Mouse (Mus musculus): ENCODE measurements around the gene Il31ra. TPM values are rescaled to one million over a fixed set of nuclear protein-coding genes. Genes with fewer than 3 reads are reported as not detected.

Gene Il31ra
- polyA plus RNA-seq, 1 experiment from 2014 or later: 0.09 TPM

DNA sequence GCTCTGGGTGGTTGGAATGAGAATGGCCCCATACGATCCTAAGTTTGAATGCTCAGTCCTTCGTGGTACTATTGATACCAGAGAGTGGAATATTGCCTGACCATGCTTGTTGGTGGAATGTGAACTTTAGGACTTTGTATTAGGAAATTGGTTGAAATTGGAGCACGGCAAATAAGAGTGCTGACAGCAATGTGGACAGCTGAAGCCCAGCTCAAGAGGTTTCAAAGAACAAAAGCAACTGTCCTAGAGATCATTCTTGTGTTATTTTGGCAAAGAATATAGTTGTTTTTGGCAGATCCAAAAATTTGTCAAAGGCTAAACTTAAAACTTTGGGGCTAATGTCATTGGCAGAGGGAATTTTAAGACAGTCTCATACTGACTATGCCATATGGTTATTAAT lies 14.4 kb upstream of the Il31ra start:
- Histone ChIP-seq H3K9ac (ENCODE audit: low read length) (no peak overlapping the region), H3K4me3 (ENCODE audit: low read depth, low read length) (no peak overlapping the region), H3K9me3 (ENCODE audit: control insufficient read depth, low read length) (no peaks in the 10 kb centered on the region), H3K4me1 (replicated peaks; ENCODE audit: control insufficient read depth, insufficient read depth, low read length) (no peaks in the 10 kb centered on the region), H3K36me3 (ENCODE audit: control insufficient read depth, insufficient read depth, low read length) (no peaks in the 10 kb centered on the region), H3K27ac (ENCODE audit: low read depth) (no peak overlapping the region), H3K27me3 (replicated peaks; ENCODE audit: control insufficient read depth, insufficient read depth, low read length) (no peaks in the 10 kb centered on the region), H3K4me2 (ENCODE audit: low read length) (no peak overlapping the region)
- 93% methylated on average over 3 of the region's 3 CpGs for WGBS
- no peak for DNase-seq (ENCODE audit: low spot score)
- no peak for ATAC-seq (replicated peaks; ENCODE audit: low FRiP score, low TSS enrichment, low read depth)

DNA sequence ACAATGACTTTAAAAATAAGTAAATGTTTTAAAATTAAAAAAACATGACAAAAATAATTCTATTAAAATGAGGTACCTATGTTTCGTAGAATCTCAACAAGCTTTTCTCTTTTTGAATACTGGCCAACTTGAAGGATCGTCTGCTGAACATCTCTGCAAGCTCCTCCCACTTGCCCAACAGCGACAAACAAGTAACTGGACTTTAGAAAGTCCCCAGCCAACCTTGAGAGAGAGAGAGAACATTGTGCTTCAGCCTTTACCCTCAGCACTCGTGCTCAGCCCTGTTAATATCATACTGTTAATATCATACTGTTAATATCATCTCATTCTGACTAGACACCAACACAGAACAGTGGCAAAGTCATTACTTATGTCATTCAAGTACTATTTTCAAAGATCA lies 10.3 kb upstream of the Il31ra start:
- H3K27ac ChIP-seq (ENCODE audit: low read depth): no peak overlapping the region
- H3K9me3 ChIP-seq (ENCODE audit: control insufficient read depth, low read length): no peaks in the 10 kb centered on the region
- DNase-seq (ENCODE audit: low spot score) (no peak), ATAC-seq (replicated peaks; ENCODE audit: low FRiP score, low TSS enrichment, low read depth) (no peak)
- no peaks in the 10 kb centered on the region for H3K36me3 ChIP-seq (ENCODE audit: control insufficient read depth, insufficient read depth, low read length)
- no peaks in the 10 kb centered on the region for H3K27me3 ChIP-seq (replicated peaks; ENCODE audit: control insufficient read depth, insufficient read depth, low read length)
- no peak overlapping the region for H3K4me2 ChIP-seq (ENCODE audit: low read length)
- H3K4me3 ChIP-seq (ENCODE audit: low read depth, low read length): no peak overlapping the region
- 61% methylated on average over 4 of the region's 4 CpGs for WGBS
- H3K9ac ChIP-seq (ENCODE audit: low read length): no peak overlapping the region
- H3K4me1 ChIP-seq (replicated peaks; ENCODE audit: control insufficient read depth, insufficient read depth, low read length): no peaks in the 10 kb centered on the region

DNA sequence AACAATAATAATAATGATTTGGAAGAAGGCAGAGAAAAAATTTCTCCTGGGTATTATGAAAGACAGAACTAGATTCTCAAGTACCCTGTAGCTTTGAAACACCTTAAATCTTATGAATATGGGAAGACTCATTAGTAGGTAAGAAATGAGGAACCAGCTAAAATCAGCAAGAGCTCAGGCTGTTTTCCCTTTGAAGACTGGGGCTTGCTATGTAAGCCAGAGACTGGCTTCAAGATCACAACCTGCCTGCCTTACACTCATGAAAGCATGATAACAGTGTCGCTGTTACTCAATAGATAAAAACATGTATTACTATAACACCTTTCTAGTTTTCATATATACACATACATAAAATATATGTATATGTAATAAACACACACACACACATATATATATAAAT lies 9.7 kb upstream of the Il31ra start:
- no peaks in the 10 kb centered on the region for H3K4me1 ChIP-seq (replicated peaks; ENCODE audit: control insufficient read depth, insufficient read depth, low read length)
- H3K27ac ChIP-seq (ENCODE audit: low read depth): no peak overlapping the region
- 87% methylated on average over 1 of the region's 1 CpGs for WGBS
- no peak for DNase-seq (ENCODE audit: low spot score)
- H3K9ac ChIP-seq (ENCODE audit: low read length): no peak overlapping the region
- no peaks in the 10 kb centered on the region for H3K27me3 ChIP-seq (replicated peaks; ENCODE audit: control insufficient read depth, insufficient read depth, low read length)
- no peaks in the 10 kb centered on the region for H3K36me3 ChIP-seq (ENCODE audit: control insufficient read depth, insufficient read depth, low read length)
- ATAC-seq (replicated peaks; ENCODE audit: low FRiP score, low TSS enrichment, low read depth): no peak
- H3K4me3 ChIP-seq (ENCODE audit: low read depth, low read length): no peak overlapping the region
- H3K9me3 ChIP-seq (ENCODE audit: control insufficient read depth, low read length): no peaks in the 10 kb centered on the region
- no peak overlapping the region for H3K4me2 ChIP-seq (ENCODE audit: low read length)

DNA sequence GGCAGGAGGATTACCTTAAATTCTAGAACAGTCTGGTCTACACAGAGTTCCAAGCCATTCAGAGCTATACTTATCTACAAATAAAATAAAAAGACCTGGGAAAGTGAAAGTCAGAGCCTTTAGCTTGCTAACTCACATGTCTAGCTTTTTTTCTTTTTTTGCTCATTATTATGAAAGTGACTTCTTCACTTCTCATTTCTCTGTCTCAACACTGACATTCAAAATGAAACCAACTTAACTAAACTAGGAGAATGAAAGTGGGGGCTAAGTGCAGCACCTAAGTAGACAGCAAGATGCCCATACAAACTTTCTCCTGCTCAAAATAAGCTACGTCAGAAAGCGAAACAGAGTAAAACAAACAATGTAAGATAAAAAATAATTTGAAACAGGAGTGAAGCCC lies 8.4 kb upstream of the Il31ra start:
- DNase-seq (ENCODE audit: low spot score) (no peak), ATAC-seq (replicated peaks; ENCODE audit: low FRiP score, low TSS enrichment, low read depth) (no peak)
- Histone ChIP-seq H3K4me2 (ENCODE audit: low read length) (no peak overlapping the region), H3K4me3 (ENCODE audit: low read depth, low read length) (no peak overlapping the region), H3K27me3 (replicated peaks; ENCODE audit: control insufficient read depth, insufficient read depth, low read length) (no peaks in the 10 kb centered on the region), H3K9me3 (ENCODE audit: control insufficient read depth, low read length) (no peaks in the 10 kb centered on the region), H3K9ac (ENCODE audit: low read length) (no peak overlapping the region), H3K27ac (ENCODE audit: low read depth) (no peak overlapping the region), H3K4me1 (replicated peaks; ENCODE audit: control insufficient read depth, insufficient read depth, low read length) (no peaks in the 10 kb centered on the region), H3K36me3 (ENCODE audit: control insufficient read depth, insufficient read depth, low read length) (no peaks in the 10 kb centered on the region)
- WGBS: 87% methylated on average over 2 of the region's 2 CpGs

DNA sequence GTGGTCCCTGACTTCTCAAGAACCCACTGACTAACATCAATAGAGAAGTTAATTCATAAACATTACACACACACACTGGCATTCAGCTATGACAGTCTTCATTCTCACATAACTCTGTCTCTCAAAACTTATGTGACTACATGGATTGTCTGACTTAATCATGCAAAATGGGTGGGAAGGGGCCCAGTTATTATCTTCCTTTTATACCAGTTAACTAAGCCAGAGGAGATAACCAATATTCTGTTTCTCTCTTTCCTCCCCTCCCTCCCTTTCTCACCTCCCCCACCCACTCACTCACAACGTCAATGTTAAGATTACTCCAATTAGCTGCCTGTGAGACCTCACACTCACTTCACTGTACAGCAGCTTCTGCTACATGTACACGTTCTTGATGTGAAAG lies 3.9 kb downstream of the Il31ra start:
- Histone ChIP-seq H3K9ac (ENCODE audit: low read length) (no peak overlapping the region), H3K9me3 (ENCODE audit: control insufficient read depth, low read length) (no peaks in the 10 kb centered on the region), H3K27me3 (replicated peaks; ENCODE audit: control insufficient read depth, insufficient read depth, low read length) (no peaks in the 10 kb centered on the region), H3K27ac (ENCODE audit: low read depth) (no peak overlapping the region), H3K4me2 (ENCODE audit: low read length) (no peak overlapping the region), H3K36me3 (ENCODE audit: control insufficient read depth, insufficient read depth, low read length) (no peaks in the 10 kb centered on the region), H3K4me3 (ENCODE audit: low read depth, low read length) (no peak overlapping the region), H3K4me1 (replicated peaks; ENCODE audit: control insufficient read depth, insufficient read depth, low read length) (no peaks in the 10 kb centered on the region)
- DNase-seq (ENCODE audit: low spot score) (no peak), ATAC-seq (replicated peaks; ENCODE audit: low FRiP score, low TSS enrichment, low read depth) (no peak)
- WGBS: 46% methylated on average over 2 of the region's 2 CpGs

DNA sequence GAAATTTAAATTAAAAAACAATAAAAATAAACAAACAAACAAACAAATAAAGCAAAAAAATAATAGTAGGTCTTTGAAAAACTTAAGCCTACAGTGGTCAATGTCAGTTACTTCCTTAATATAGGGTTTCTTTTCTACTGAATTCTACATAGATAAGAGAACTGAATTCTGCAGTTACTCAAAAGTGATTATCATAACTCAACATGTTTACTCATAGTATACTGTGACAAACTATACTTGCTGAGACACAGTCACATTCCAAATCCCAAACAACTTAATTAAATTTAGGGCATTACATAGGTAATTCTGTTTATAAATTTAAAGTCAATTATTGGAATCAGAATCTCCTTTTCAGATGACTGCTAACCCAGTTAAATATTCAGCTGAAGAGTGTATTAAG lies 4.5 kb downstream of the Il31ra start:
- DNase-seq (ENCODE audit: low spot score) (no peak), ATAC-seq (replicated peaks; ENCODE audit: low FRiP score, low TSS enrichment, low read depth) (no peak)
- H3K9me3 ChIP-seq (ENCODE audit: control insufficient read depth, low read length): no peaks in the 10 kb centered on the region
- H3K4me3 ChIP-seq (ENCODE audit: low read depth, low read length): no peak overlapping the region
- H3K9ac ChIP-seq (ENCODE audit: low read length): no peak overlapping the region
- no peaks in the 10 kb centered on the region for H3K27me3 ChIP-seq (replicated peaks; ENCODE audit: control insufficient read depth, insufficient read depth, low read length)
- no peak overlapping the region for H3K27ac ChIP-seq (ENCODE audit: low read depth)
- no peaks in the 10 kb centered on the region for H3K4me1 ChIP-seq (replicated peaks; ENCODE audit: control insufficient read depth, insufficient read depth, low read length)
- H3K36me3 ChIP-seq (ENCODE audit: control insufficient read depth, insufficient read depth, low read length): no peaks in the 10 kb centered on the region
- H3K4me2 ChIP-seq (ENCODE audit: low read length): no peak overlapping the region

DNA sequence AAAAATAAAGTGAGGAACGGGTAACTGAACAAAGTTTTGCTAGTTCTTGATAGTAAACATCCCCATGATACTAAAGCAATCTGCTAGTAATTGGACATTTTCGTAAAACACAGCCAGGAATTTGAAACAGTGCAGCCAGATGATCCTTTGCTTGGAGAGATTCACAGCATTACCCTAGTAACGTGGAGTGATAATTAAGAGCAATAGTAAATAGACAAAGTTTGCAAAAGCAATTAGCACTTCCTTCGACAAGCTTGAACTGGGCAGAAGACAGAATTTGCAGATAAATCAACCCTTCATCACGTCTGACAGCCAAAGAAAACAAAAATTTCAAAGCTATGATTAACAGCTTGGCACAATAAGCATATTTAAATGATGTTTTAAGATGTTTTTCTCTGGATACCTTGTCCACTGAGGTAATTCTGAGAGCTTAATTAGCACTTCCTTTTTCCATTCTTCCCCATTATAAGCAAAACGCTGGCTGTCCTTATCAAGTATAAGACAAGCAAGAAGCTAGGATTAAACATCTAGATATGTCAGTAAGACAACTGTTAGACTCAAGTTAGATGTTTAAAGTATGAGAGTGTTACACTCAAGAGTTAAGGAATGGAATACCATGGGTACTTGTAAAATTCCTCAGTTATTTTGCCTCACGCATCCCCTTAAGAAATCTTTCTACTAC lies 9.5 kb downstream of the Il31ra start:
- WGBS: 53% methylated on average over 7 of the region's 7 CpGs
- ATAC-seq (replicated peaks; ENCODE audit: low FRiP score, low TSS enrichment, low read depth): no peak
- H3K9ac ChIP-seq (ENCODE audit: low read length): no peak overlapping the region
- H3K36me3 ChIP-seq (ENCODE audit: control insufficient read depth, insufficient read depth, low read length): no peaks in the 10 kb centered on the region
- no peaks in the 10 kb centered on the region for H3K27me3 ChIP-seq (replicated peaks; ENCODE audit: control insufficient read depth, insufficient read depth, low read length)
- no peak overlapping the region for H3K4me3 ChIP-seq (ENCODE audit: low read depth, low read length)
- H3K4me1 ChIP-seq (replicated peaks; ENCODE audit: control insufficient read depth, insufficient read depth, low read length): peaks cover 7% of the 10 kb centered on the region; the same call in 1 of the 2 replicates
- H3K9me3 ChIP-seq (ENCODE audit: control insufficient read depth, low read length): no peaks in the 10 kb centered on the region
- no peak overlapping the region for H3K27ac ChIP-seq (ENCODE audit: low read depth)
- DNase-seq (ENCODE audit: low spot score): no peak
- no peak overlapping the region for H3K4me2 ChIP-seq (ENCODE audit: low read length)

DNA sequence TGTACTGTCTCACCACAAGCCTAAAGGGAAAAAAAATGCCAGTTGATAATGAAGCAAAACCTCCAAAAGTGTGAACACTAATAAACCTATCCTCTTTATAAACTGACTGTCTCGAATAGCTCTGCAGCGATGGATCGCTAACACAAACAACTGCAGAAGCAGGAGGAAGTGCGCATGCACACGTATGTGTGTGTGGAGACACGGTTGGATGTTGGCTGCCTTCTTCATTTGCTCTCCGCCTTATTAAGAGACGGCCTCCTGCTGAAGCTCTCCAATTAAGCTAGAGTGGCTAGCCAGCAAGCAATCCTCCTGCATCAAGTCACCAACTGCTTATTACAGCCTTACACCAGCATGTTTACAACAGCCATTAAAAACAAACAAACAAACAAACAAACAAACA lies 11.9 kb downstream of the Il31ra start:
- ATAC-seq (replicated peaks; ENCODE audit: low FRiP score, low TSS enrichment, low read depth) (no peak), DNase-seq (ENCODE audit: low spot score) (no peak)
- 74% methylated on average over 8 of the region's 8 CpGs for WGBS
- Histone ChIP-seq H3K4me2 (ENCODE audit: low read length) (no peak overlapping the region), H3K9me3 (ENCODE audit: control insufficient read depth, low read length) (no peaks in the 10 kb centered on the region), H3K9ac (ENCODE audit: low read length) (no peak overlapping the region), H3K27me3 (replicated peaks; ENCODE audit: control insufficient read depth, insufficient read depth, low read length) (no peaks in the 10 kb centered on the region), H3K36me3 (ENCODE audit: control insufficient read depth, insufficient read depth, low read length) (no peaks in the 10 kb centered on the region), H3K4me1 (replicated peaks; ENCODE audit: control insufficient read depth, insufficient read depth, low read length) (peaks cover 7% of the 10 kb centered on the region; the same call in 1 of the 2 replicates), H3K27ac (ENCODE audit: low read depth) (no peak overlapping the region), H3K4me3 (ENCODE audit: low read depth, low read length) (no peak overlapping the region)

DNA sequence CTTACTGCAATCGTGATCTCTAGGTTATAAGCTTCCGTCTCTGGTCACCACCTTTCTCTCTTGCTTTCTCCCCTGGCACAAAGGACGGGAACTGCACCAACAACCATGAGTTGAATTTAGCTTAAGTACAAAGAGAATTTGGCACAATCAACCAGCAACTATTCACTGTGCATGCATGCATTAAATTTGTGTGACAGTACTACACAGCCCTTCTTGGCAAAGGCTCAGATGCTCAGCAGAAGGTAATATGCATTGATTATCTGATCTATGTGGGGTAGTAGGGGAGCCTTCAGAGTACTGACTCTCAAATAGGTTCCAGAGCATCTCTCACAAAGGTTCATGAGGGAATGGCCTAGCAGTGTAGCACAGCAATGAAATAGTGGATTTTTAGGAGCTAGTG lies 12.4 kb downstream of the Il31ra start:
- Histone ChIP-seq H3K27ac (ENCODE audit: low read depth) (no peak overlapping the region), H3K27me3 (replicated peaks; ENCODE audit: control insufficient read depth, insufficient read depth, low read length) (no peaks in the 10 kb centered on the region), H3K4me3 (ENCODE audit: low read depth, low read length) (no peak overlapping the region), H3K36me3 (ENCODE audit: control insufficient read depth, insufficient read depth, low read length) (no peaks in the 10 kb centered on the region), H3K4me2 (ENCODE audit: low read length) (no peak overlapping the region), H3K4me1 (replicated peaks; ENCODE audit: control insufficient read depth, insufficient read depth, low read length) (peaks cover 7% of the 10 kb centered on the region; the same call in 1 of the 2 replicates), H3K9me3 (ENCODE audit: control insufficient read depth, low read length) (no peaks in the 10 kb centered on the region), H3K9ac (ENCODE audit: low read length) (no peak overlapping the region)
- DNase-seq (ENCODE audit: low spot score): no peak
- ATAC-seq (replicated peaks; ENCODE audit: low FRiP score, low TSS enrichment, low read depth): no peak
- 95% methylated on average over 3 of the region's 3 CpGs for WGBS
